Mouse (Mus musculus) hindbrain, embryonic 14.5 days (tissue): ENCODE data around the gene Ccdc158. TPM values are rescaled to one million over a fixed set of nuclear protein-coding genes. Genes with fewer than 3 reads are reported as not detected.

Experiments used
- ATAC-seq: fragments of 200-750 bp; cut with Nextera tagmentation; 2 replicates; pipeline ENCODE4 v1.8.0; 2017; ENCODE audit warnings: moderate number of reproducible peaks, mild to moderate bottlenecking, moderate TSS enrichment, moderate library complexity; ENCODE audit not compliant: low FRiP score
- DNase-seq: peaks from one replicate; pipeline ENCODE4 v3.0.0-alpha.2; 2015; ENCODE audit warnings: low spot score
- H3K27ac ChIP-seq: fragments of 300-500 bp; sonication (generic); 2 replicates; pipeline ENCODE4 v1.5.1; 2014; ENCODE audit warnings: mild to moderate bottlenecking, moderate library complexity
- H3K27me3 ChIP-seq: fragments of 300-500 bp; sonication (generic); 2 replicates; pipeline ENCODE4 v1.6.1; 2014; ENCODE audit warnings: mild to moderate bottlenecking, low read length, mixed read lengths; ENCODE audit not compliant: control insufficient read depth, insufficient read depth
- H3K36me3 ChIP-seq: fragments of 300-500 bp; sonication (generic); replicated peaks from 2 replicates; pipeline ENCODE4 v1.6.1; 2014; ENCODE audit not compliant: control insufficient read depth, insufficient read depth
- H3K4me1 ChIP-seq: fragments of 300-500 bp; sonication (generic); replicated peaks from 2 replicates; pipeline ENCODE4 v1.6.1; 2014; ENCODE audit warnings: antibody characterized with exemption, low read length, mixed read lengths; ENCODE audit not compliant: control insufficient read depth, insufficient read depth
- H3K4me2 ChIP-seq: fragments of 300-500 bp; sonication (generic); replicated peaks from 2 replicates; pipeline ENCODE4 v1.6.1; 2014; ENCODE audit warnings: mild to moderate bottlenecking, moderate library complexity
- H3K4me3 ChIP-seq: fragments of 300-500 bp; sonication (generic); replicated peaks from 2 replicates; pipeline ENCODE4 v1.5.1; 2014; ENCODE audit warnings: mild to moderate bottlenecking, low read length
- H3K9ac ChIP-seq: fragments of 300-500 bp; sonication (generic); 2 replicates; pipeline ENCODE4 v1.6.1; 2014
- H3K9me3 ChIP-seq: fragments of 300-500 bp; sonication (generic); 2 replicates; pipeline ENCODE4 v1.6.1; 2016; ENCODE audit warnings: low read length; ENCODE audit not compliant: control insufficient read depth
- WGBS: fragments of 180-500 bp; shearing (Covaris S2); extraction: QIAGEN DNeasy Blood & Tissue Kit; methylation state at CpG from one replicate; pipeline ENCODE4 v1.1.7; 2014; 5-methylcytosine and 5-hydroxymethylcytosine counted together
- polyA plus RNA-seq: library from polyadenylated mRNA; unstranded; fragments of >200 nt; fragmentation: Nextera tagmentation; extraction: Ambion mirVana; gene quantifications from 2 replicates; pipeline ENCODE4 v1.2.1, GENCODE M21; 2014

Ccdc158 gene
- polyA plus RNA-seq, 1 experiment from 2014 or later = 1.0 TPM

DNA sequence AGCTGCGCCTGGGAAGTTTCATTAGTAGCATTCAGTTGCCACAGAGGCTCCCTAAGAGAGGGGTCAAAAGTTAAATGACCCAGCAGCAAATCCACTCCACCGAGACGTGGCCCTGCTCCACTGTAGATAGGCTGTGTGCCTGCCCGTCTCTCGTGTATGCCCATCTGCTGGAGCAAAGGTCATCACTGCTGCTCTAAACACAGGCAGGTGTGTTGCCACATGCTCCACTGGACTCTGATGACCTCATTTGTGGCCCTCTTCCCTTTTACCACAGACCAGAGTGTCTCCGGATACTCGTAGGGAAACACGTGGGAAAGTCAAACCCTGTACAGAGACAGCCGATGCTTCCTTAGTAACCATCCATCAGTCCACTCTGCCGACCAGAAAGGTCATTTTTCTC lies 89.1 kb downstream of the Ccdc158 start:
- ATAC-seq = no peak
- H3K36me3 ChIP-seq = no peaks in the 10 kb centered on the region
- H3K4me1 ChIP-seq = no peaks in the 10 kb centered on the region
- no peaks in the 10 kb centered on the region for H3K27me3 ChIP-seq
- DNase-seq = no peak
- no peaks in the 10 kb centered on the region for H3K9me3 ChIP-seq
- no peak overlapping the region for H3K9ac ChIP-seq
- no peak overlapping the region for H3K4me2 ChIP-seq
- no peak overlapping the region for H3K4me3 ChIP-seq
- H3K27ac ChIP-seq = no peak overlapping the region
- WGBS = 49% methylated on average over 10 of the region's 10 CpGs

DNA sequence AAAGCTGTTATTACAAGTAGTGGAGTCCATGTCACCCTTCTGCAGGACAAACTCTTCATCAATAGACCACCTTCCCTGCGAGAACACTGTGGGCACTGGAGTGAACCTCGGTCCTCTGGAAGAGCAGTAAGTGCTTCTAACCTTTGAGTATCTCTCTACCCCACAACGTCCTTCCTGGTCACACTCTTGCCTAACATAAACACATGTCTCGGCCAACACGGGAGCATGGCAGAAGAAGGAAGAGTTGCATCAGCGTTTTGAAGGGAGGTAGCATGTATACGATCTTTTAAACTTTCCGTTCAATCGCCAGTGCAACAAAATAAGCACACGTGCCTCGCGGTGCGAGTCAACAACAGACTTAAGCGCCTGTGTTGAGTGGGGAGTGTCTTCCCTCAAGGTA lies 95.5 kb downstream of the Ccdc158 start:
- Histone ChIP-seq H3K27me3 (no peaks in the 10 kb centered on the region), H3K4me3 (no peak overlapping the region), H3K9me3 (no peaks in the 10 kb centered on the region), H3K9ac (no peak overlapping the region), H3K27ac (no peak overlapping the region), H3K4me2 (no peak overlapping the region), H3K36me3 (no peaks in the 10 kb centered on the region), H3K4me1 (no peaks in the 10 kb centered on the region)
- ATAC-seq (no peak), DNase-seq (no peak)
- WGBS = 90% methylated on average over 14 of the region's 14 CpGs

DNA sequence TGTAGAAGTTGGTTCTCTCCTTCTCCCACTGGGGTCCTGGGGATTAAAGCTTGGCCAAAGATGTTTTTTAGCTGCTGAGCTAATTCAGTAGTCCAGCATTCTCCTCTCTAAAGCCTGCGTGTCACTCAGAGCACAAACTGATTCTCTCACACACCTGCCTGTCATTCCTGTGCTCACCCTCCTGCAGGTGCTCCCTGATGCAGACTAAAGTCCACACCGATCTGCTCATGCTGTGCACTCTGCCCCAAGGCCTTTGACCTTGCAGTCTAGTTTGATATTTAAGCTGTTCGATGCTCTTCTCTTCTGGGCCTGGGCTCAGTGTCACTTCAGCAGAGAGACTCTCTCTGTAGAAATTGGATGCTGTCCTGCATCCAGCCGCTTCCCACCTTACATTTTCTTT lies 103.8 kb downstream of the Ccdc158 start:
- Histone ChIP-seq H3K4me2 (no peak overlapping the region), H3K9me3 (no peaks in the 10 kb centered on the region), H3K27me3 (no peaks in the 10 kb centered on the region), H3K4me1 (no peaks in the 10 kb centered on the region), H3K27ac (no peak overlapping the region), H3K9ac (no peak overlapping the region), H3K4me3 (no peak overlapping the region), H3K36me3 (no peaks in the 10 kb centered on the region)
- WGBS = 89% methylated on average over 4 of the region's 4 CpGs
- ATAC-seq (no peak), DNase-seq (no peak)

DNA sequence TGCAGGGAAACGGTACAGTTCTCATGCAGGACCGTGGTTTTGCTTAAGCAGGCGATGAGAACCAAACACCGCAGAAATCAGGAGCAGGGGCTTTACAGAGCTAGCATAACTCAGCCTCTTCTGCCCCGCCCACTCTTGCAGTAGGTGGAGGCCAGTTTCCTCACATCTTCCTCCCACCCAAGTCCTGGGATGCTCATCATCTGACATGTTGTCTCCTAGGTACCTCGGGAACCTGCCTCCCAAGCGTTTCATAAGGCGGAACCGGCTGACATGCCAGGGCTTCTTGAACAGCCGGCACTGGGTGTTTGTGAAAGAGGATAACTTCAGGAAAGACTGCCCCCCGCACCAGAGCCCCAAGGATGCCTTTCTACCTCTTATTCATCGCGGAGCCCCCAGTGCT lies 113.1 kb downstream of the Ccdc158 start:
- 80% methylated on average over 13 of the region's 13 CpGs for whole genome bisulfite sequencing
- no peak for DNase-seq
- Histone ChIP-seq H3K4me1 (no peaks in the 10 kb centered on the region; the same call in 1 of the 2 replicates), H3K4me2 (no peak overlapping the region), H3K9me3 (no peaks in the 10 kb centered on the region), H3K9ac (no peak overlapping the region), H3K4me3 (no peak overlapping the region), H3K27me3 (no peaks in the 10 kb centered on the region), H3K27ac (no peak overlapping the region), H3K36me3 (no peaks in the 10 kb centered on the region)
- ATAC-seq = no peak

DNA sequence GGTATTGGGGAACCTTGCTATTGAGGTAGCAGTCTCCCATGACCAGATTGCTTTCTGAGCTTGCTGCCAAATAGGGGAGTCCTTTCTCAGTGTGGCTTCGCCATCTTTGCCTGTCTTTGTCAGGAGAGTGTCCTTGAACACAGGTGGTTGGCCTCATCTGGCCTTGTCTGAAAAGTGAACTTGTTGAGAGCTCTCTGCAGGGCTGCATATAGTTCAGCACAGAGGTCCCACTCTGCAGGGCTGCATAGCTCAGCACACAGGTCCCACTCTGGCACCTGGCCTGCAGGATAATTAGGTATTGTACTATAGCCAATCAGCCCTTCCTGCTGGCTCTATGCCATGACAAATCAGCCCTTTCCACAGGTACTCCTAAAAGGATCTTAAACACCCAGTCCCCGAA lies 114.9 kb downstream of the Ccdc158 start:
- DNase-seq (no peak), ATAC-seq (no peak)
- Histone ChIP-seq H3K4me1 (no peaks in the 10 kb centered on the region; the same call in 1 of the 2 replicates), H3K9me3 (no peaks in the 10 kb centered on the region), H3K36me3 (no peaks in the 10 kb centered on the region), H3K27me3 (no peaks in the 10 kb centered on the region), H3K4me3 (no peak overlapping the region), H3K4me2 (no peak overlapping the region), H3K9ac (no peak overlapping the region), H3K27ac (no peak overlapping the region)
- 81% methylated on average over 2 of the region's 2 CpGs for WGBS

Other genes with a start within 250 kb of the Ccdc158 start
- 51.5 and 59.4 TPM in 2 replicates for gene Nup54, start 240.1 kb downstream of the Ccdc158 start, polyA plus RNA-seq
- 18.9 and 20.2 TPM in 2 replicates for gene Scarb2, start 168.4 kb downstream of the Ccdc158 start, polyA plus RNA-seq
- gene Fam47e, start 120.2 kb downstream of the Ccdc158 start, polyA plus RNA-seq = 1.3 TPM in 2 replicates
- gene Stbd1, start 72.2 kb downstream of the Ccdc158 start, polyA plus RNA-seq = 10.3 and 11.7 TPM in 2 replicates
- 2.3 and 2.6 TPM in 2 replicates for gene Shroom3, start 8.2 kb upstream of the Ccdc158 start, polyA plus RNA-seq